Mouse (Mus musculus): ENCODE measurements around the gene Acvr1. TPM values are rescaled to one million over a fixed set of nuclear protein-coding genes. Genes with fewer than 3 reads are reported as not detected.

Acvr1 gene
- polyA plus RNA-seq, 1 experiment from 2014 or later: 9.4 TPM

- Histone ChIP-seq H3K36me3 (no peaks in the 10 kb centered on the region), H3K4me3 (no peak overlapping the region), H3K27me3 (ENCODE audit: insufficient read depth, poor library complexity, severe bottlenecking) (no peaks in the 10 kb centered on the region; the same call in 1 of the 2 replicates), H3K27ac (no peak overlapping the region), H3K4me1 (no peaks in the 10 kb centered on the region), H3K9me3 (no peaks in the 10 kb centered on the region)
- no peak for DNase-seq (ENCODE audit: low spot score)
- 83% methylated on average over 2 of the region's 2 CpGs for whole genome bisulfite sequencing
These were observed 216.3 kb downstream of the Acvr1 start for GRCm38 (mm10) chr2:58350657-58351056.

Other genes with a start within 250 kb of the Acvr1 start
- gene Acvr1c, start 209.3 kb downstream of the Acvr1 start, polyA plus RNA-seq (2016; fragmentation: Nextera tagmentation; extraction: Ambion mirVana): 0.75 and 1.1 TPM in 2 replicates
- gene Gm17409, start 97.0 kb downstream of the Acvr1 start, polyA plus RNA-seq (2016; fragmentation: Nextera tagmentation; extraction: Ambion mirVana): not detected in 2 replicates
- gene Upp2, start 141 bp upstream of the Acvr1 start, polyA plus RNA-seq (2016; fragmentation: Nextera tagmentation; extraction: Ambion mirVana): 5.8 and 8.2 TPM in 2 replicates